Mouse (Mus musculus) heart, adult 2 months (tissue): ENCODE results near the gene Gm826.

Experiments
- CTCF ChIP-seq: fragments of 200-600 bp; IDR thresholded peaks from 2 replicates; pipeline ENCODE4 v1.8.1; 2022; ENCODE audit warnings: antibody characterized with exemption, mild to moderate bottlenecking, moderate library complexity
- EP300 ChIP-seq: fragments of 200-500 bp; IDR thresholded peaks from 2 replicates; pipeline ENCODE4 v1.6.1; 2011; ENCODE audit warnings: low read depth, low read length, control low read depth; ENCODE audit not compliant: insufficient read depth
- POLR2A ChIP-seq: fragments of 200-500 bp; IDR thresholded peaks from 2 replicates; pipeline ENCODE4 v1.6.1; 2011; ENCODE audit warnings: mild to moderate bottlenecking, low read depth, low read length, control low read depth; ENCODE audit not compliant: insufficient read depth

GRCm38 (mm10) chr2:160263861-160264260 lies 70.1 kb downstream of the Gm826 start:
- TF ChIP-seq EP300: no peak
- no peak for TF ChIP-seq CTCF
- TF ChIP-seq POLR2A: no peak
